Comparison of ENCODE assay signal across 10 mouse cellular contexts in genomic region chr9:115434696-115435095, GRCm38 (mm10).
DNase-seq lines count a peak whose midpoint lies in the region; ATAC-seq and TF ChIP-seq lines count a peak whose summit lies in the region.
"Had no signal": no experiment of that assay in that cellular context is flagged by ENCODE, and none has a peak within 500 bp of the region (broad histone marks: within the 10 kb centered on the region; RNA-seq: fewer than 3 reads in every experiment).

No protein-coding gene starts in this region.

- TF ChIP-seq CTCF in spleen, adult 2 months (IDR thresholded peaks at IDR 0.05; ENCODE audit: extremely low read depth, insufficient read depth, insufficient read length, insufficient replicate concordance): no peak

- no peak for TF ChIP-seq POLR2A in spleen, adult 2 months (IDR thresholded peaks at IDR 0.05; ENCODE audit: low read depth, low read length)

- no peak overlapping the region for H3K4me3 ChIP-seq in forebrain, embryonic 14.5 days (ENCODE audit: low read depth, low read length)
- H3K4me3 ChIP-seq in forebrain, embryonic 16.5 days (replicated peaks; ENCODE audit: low read length): no peak overlapping the region
- H3K4me3 ChIP-seq in spleen, adult 2 months (ENCODE audit: extremely low read depth, insufficient read depth, insufficient read length): no peak overlapping the region
- H3K4me3 ChIP-seq: intestine, embryonic 15.5 days had no signal

- H3K4me1 ChIP-seq in forebrain, embryonic 14.5 days (ENCODE audit: control insufficient read depth, insufficient read depth, low read length): no peaks in the 10 kb centered on the region
- H3K4me1 ChIP-seq in forebrain, embryonic 16.5 days (replicated peaks; ENCODE audit: control insufficient read depth, insufficient read depth, low read length): no peaks in the 10 kb centered on the region
- no peaks in the 10 kb centered on the region for H3K4me1 ChIP-seq in spleen, adult 2 months (ENCODE audit: control insufficient read depth, insufficient read depth, insufficient read length)
- H3K4me1 ChIP-seq: intestine, embryonic 15.5 days had no signal

- no peaks in the 10 kb centered on the region for H3K36me3 ChIP-seq in forebrain, embryonic 14.5 days (ENCODE audit: control insufficient read depth, insufficient read depth, low read length)
- no peaks in the 10 kb centered on the region for H3K36me3 ChIP-seq in forebrain, embryonic 16.5 days (ENCODE audit: control insufficient read depth, insufficient read depth)
- H3K36me3 ChIP-seq in spleen, adult 2 months (ENCODE audit: control insufficient read depth, insufficient read depth, low read length): no peaks in the 10 kb centered on the region
- H3K36me3 ChIP-seq: intestine, embryonic 15.5 days had no signal

- DNase-seq in forebrain, embryonic 14.5 days (ENCODE audit: low spot score): peak; percentile 8
- DNase-seq in spleen, adult 2 months (ENCODE audit: low read depth in 1 of 2, low spot score in 2 of 2): peak; percentile 15 to 50
- no peak for DNase-seq in spleen, adult 18-20 months
- DNase-seq in lung, postnatal 25 days (ENCODE audit: low spot score): peak; percentile 68
- peak; percentile 35 for DNase-seq in thymus, postnatal 4 days
- no peak for DNase-seq in cerebellum, adult 9-11 months

- no peak overlapping the region for H3K9ac ChIP-seq in forebrain, embryonic 14.5 days (ENCODE audit: low read length)
- H3K9ac ChIP-seq in forebrain, embryonic 16.5 days (replicated peaks; ENCODE audit: low read depth, low read length): no peak overlapping the region
- H3K9ac ChIP-seq: intestine, embryonic 15.5 days had no signal

- no peak for ATAC-seq in forebrain, embryonic 14.5 days
- ATAC-seq in forebrain, embryonic 16.5 days: no peak
- no peak for ATAC-seq in erythroblast, adult 5-6 weeks (replicated peaks; ENCODE audit: low FRiP score, poor library complexity, severe bottlenecking)
- ATAC-seq: intestine, embryonic 15.5 days had no signal

- 21% methylated on average over 5 of the region's 5 CpGs for WGBS in forebrain, embryonic 14.5 days
- 23% methylated on average over 5 of the region's 5 CpGs for WGBS in forebrain, embryonic 16.5 days
- WGBS in spleen, adult 2 months: 5% methylated on average over 5 of the region's 5 CpGs

- 0 out of 2 replicates have a peak, but pooled peaks cover 6% of the 10 kb centered on the region for H3K9me3 ChIP-seq in forebrain, embryonic 14.5 days (replicated peaks; ENCODE audit: control insufficient read depth, low read length)
- 0 out of 2 replicates have a peak, but pooled peaks cover 2% of the 10 kb centered on the region for H3K9me3 ChIP-seq in forebrain, embryonic 16.5 days (ENCODE audit: control insufficient read depth, low read length)

- H3K4me2 ChIP-seq in forebrain, embryonic 14.5 days (ENCODE audit: low read length): no peak overlapping the region
- H3K4me2 ChIP-seq in forebrain, embryonic 16.5 days (ENCODE audit: low read length): no peak overlapping the region
- H3K4me2 ChIP-seq: intestine, embryonic 15.5 days had no signal

- H3K27me3 ChIP-seq in forebrain, embryonic 14.5 days (replicated peaks; ENCODE audit: control insufficient read depth, insufficient read depth, low read length): no peaks in the 10 kb centered on the region
- no peaks in the 10 kb centered on the region for H3K27me3 ChIP-seq in forebrain, embryonic 16.5 days (replicated peaks; ENCODE audit: control insufficient read depth, insufficient read depth, low read length)
- no peaks in the 10 kb centered on the region for H3K27me3 ChIP-seq in spleen, adult 2 months (ENCODE audit: control insufficient read depth, insufficient read depth, low read length)
- H3K27me3 ChIP-seq: CH12.LX; intestine, embryonic 15.5 days had no signal

- H3K27ac ChIP-seq in forebrain, embryonic 14.5 days (ENCODE audit: low read depth, low read length): no peak overlapping the region
- no peak overlapping the region for H3K27ac ChIP-seq in forebrain, embryonic 16.5 days (ENCODE audit: low read length)
- no peak overlapping the region for H3K27ac ChIP-seq in spleen, adult 2 months (ENCODE audit: insufficient read depth, low read length)
- H3K27ac ChIP-seq: intestine, embryonic 15.5 days had no signal

Comparison
In these comparisons a context has a peak if more than half of its experiments do, and no peak if none do; other contexts are left out.
1. DNase-seq: peak in forebrain, embryonic 14.5 days (single experiment), spleen, adult 2 months (2 of 2), lung, postnatal 25 days (single experiment) and thymus, postnatal 4 days (single experiment); none in spleen, adult 18-20 months (0 of 2) and cerebellum, adult 9-11 months (single experiment).